Mouse (Mus musculus) cerebellum, adult 18-20 months (tissue): Measurements from ENCODE around the gene Svs1.

ENCODE experiments used
- DNase-seq, 2 experiments: peaks; one replicate each; pipeline ENCODE4 v3.0.0; 2021

The Svs1 gene

DNA sequence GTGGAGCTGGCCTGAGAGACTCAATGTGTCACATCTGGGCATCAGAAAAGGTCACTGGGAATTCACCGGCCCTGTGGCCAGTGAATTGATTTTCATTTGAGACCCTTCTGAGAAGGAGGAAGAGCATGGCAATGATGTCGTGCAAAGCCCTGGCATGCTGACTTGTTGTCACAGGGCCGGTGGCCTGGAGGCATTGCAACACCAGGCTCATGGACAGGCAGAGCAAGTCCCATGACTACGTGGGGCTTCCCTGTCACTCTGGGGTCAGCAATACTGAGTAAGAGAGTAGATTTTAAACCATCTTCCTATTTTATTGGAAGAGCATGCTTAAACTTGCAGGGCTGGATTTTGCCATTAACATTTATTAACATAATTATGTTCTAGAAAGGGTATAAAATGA lies 26.4 kb downstream of the Svs1 start:
- DNase-seq: no peak

DNA sequence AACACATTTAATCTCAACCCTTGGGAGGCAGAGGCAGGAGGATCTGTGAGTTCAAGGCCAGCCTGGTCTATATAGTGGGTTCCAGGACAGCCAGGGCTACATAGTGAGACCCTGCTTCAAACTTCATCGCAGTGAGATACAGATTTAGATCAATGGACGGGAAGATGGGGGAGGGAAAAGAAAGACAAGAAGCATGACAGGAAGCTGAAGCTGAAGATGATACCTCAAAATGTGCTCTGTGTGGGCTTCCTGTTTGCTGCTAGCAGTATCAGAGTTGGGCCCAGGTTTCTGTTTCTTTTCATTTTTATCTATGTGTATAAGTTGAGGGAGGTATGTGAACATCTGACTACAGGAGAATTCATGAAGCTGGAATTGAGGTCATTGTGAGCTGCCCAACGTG lies 26.8 kb downstream of the Svs1 start:
- DNase-seq: no peak

DNA sequence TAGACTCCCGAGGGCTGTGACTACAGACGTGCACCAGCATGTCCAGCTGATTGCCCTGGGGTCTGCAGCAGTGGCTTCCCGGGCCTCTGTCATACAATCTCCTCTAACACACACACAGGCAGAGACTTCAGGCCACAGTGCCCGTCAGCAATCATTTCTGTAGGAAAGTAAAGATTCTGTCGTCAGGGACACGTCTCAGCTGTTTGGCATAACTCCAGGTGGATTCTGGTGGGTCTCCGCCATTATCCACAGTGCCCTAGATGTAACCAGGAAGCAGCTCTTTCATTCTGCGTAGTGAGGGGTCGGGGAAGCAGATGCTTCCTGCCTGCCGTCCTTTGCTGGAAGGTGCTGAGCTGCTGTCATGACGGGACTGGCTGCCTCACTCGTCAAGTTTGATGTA lies 30.5 kb downstream of the Svs1 start:
- no peak for DNase-seq

DNA sequence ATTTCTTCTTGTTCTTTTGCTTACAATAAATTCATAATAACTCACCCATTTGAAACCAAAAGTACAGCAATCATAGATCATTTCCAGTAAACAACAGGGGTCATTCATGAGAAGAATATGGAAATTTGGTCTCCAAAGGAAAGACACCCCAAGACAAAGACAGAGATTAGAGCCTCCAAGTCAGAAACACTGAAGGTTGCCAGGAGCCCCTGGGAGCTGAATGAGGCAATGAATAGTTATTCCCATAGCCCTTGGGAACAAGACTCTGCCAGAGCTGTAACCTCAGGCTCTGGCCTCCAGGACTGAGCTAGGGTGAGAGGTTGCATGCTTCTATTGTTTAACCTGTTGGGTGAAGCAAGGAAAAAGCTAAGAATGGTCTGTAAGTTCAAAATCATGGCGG lies 32.7 kb downstream of the Svs1 start:
- DNase-seq: no peak

DNA sequence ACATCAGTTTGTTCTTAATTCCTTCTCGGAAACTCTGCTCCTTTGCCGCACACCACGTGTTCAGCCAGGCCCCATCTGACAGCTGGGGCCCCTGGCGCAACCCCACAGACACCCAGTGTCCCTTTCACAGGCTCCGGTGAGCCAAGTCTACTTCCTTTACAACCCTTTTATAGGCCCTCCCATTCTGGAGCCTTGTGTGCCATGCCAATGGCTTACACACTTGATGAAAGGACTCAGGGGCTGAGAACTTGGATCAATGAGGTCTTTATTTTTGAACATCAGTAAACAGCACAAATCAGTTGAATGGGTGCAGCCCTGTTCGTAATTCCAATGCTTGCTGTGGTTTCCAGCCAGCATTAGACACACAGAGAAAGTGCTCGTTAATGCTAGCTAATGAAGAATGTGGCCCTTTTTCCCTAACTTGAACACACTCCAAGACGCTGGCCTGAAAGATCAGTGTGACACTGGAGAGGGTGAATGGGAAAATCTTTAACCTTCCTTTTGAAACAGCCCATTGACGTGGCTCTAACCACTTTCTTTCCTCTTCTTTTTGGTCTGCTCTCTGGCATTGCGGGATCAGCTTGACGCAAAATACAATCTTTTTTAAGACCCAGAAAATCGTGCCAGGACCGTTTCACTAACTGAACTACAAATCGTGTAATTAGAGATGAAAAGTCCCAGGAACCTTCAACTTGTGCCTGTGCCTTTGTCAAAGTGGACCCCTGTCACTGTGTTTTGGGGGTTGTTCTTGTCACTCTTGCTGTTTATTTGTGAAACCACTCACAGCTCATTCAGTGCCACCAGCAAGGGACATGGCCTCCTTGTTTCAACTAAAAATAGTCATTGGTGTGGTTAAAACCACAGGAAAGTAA lies 34.7 kb downstream of the Svs1 start:
- DNase-seq: no peak

DNA sequence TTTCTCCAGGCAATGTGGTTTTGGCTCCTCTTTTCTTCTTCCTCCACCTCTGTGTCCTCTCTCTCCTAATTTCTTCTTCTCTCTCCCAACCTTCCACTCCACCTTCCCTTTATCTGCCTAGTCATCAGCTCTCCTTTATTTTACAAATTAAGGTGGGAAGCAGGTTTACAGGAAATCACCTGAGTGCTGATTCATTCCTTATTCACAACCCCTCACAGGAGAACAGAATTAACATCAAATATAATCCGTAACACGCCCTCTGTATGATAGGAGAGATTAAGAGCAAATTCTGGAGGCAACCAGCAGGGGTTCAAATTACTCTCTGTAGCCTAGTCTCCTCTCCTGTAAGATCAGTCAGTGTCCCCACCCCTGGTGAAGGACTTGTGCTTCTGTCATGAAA lies 35.7 kb downstream of the Svs1 start:
- DNase-seq: no peak

DNA sequence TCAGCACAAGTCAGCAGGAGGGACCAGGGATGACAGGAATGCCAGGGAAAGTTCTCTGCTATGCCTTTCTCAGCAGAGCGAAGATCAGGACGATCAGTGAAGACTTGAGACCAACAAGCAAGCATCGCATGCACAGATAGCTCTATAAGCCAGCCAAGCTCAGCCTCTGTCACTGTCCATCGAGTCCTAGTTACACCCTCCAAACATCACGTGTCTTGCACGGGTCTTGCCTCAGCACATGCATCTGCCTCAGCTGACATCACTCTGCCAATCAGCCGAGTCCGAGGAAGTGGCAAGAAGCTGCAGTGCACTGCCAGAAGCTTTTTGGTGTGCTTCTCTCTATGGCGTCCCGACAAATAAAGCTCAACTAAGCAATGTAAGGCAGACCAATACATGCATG lies 36.7 kb downstream of the Svs1 start:
- no peak for DNase-seq

DNA sequence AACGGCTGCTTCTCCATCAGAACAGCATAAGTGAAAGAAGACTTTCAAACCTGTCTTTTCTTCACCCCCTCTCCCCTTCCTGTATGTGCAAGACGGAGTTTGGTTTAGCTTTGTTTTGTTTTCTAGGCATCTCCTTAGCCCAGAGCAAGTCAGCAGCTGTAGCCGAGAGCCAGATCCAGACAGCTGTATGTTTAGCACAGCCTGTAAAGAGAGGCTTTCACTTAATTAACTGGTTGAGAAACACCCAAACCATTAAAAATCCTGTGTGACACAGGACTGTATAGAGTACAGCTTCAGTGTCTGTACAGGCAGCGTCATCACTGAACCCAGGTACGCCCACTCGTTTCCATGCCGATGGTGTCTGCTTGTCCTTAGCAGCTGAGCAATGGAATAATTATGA lies 38.6 kb downstream of the Svs1 start:
- DNase-seq: no peak

DNA sequence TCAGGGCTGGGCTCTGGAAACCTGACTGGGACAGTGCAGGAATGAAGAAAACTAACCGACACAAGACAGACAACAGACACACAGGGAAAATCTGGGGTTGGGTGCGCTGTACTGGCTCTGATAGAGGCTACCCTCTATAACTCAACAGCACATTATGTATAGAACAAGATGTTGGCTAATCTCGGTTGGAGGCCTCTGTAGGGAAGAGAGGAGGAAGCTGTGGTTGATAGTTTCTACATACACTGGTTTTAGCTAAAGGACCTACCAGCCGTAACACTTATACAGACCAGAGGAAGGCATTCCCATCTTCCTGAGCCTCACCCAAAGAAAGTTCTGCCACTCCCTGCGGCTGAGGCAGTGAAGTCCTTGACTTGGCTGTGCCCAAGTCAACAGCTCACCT lies 39.8 kb downstream of the Svs1 start:
- no peak for DNase-seq

DNA sequence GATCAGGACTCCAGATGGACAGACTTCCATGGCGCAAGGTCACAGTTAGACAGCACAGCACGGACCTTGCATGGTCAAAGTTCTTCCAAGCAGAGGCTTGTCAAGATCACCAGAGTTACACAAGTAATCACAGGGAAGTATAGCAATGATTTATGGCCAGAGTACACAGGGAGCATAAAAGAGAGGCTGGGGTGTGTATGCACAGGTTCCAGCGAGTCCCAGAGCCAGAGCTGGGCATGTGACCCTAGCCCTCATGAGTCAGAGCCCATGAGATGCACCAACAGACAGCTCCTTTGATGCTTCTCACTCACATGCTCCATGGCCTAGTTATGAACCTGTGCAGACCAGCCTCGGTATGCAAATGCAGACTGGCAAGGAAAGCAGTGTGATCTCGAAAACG lies 41.4 kb downstream of the Svs1 start:
- no peak for DNase-seq

DNA sequence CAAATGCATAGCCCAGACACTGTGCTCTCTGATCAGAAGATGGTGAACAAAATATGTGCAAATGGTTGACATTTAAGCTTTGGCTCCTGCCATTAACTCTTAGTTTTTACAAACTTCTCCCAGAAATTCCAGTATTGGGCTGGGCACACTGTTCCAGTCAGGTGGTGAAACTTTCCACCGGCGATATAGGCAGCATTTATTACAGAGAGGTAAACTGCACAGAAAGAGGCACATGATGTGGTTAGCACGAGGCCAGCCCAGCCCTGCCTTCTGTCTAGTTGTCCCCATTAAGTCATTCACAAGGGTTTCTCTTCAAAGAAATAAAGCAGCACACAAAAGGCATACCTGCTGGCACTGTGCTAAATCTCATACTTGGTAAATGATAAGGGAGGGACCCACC lies 42.0 kb downstream of the Svs1 start:
- DNase-seq: no peak

DNA sequence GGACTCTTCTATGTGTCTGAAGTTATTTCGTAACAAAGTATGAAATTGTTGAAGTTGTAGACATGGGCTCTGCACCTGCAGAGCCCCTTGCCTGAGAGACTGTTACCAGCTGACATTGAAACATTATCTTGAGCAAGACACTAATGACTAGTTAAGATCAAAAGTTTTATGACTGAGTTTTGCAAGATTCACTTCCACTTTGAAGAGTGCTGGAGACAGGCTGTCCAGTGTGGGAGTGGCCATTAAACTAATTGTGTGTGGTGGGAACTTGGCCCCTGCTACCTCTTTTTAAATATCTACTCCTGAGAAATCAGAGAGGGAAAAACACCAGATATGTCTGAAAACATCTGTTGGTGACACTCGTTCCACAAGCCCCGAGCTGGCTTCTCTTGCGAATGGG lies 44.6 kb downstream of the Svs1 start:
- no peak for DNase-seq

DNA sequence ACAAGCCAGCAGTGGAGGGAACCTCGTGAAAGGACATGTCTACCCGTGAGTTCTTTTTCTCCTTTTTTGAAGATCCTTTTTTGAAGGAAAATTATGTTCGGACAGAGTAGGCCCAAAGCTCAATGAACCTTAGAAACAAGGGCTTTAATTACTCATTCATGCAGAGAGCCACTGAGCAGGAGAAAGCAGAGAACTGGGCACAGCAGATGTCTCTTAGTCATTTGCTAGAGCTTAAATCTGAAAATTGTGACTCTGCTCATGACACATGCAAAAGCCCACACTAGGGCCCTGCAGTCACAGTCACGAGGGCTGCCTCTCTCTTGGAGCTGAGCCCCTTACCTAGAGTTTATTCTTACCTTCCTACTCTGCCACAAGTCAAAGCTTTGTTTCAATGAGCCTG lies 46.1 kb downstream of the Svs1 start:
- no peak for DNase-seq

DNA sequence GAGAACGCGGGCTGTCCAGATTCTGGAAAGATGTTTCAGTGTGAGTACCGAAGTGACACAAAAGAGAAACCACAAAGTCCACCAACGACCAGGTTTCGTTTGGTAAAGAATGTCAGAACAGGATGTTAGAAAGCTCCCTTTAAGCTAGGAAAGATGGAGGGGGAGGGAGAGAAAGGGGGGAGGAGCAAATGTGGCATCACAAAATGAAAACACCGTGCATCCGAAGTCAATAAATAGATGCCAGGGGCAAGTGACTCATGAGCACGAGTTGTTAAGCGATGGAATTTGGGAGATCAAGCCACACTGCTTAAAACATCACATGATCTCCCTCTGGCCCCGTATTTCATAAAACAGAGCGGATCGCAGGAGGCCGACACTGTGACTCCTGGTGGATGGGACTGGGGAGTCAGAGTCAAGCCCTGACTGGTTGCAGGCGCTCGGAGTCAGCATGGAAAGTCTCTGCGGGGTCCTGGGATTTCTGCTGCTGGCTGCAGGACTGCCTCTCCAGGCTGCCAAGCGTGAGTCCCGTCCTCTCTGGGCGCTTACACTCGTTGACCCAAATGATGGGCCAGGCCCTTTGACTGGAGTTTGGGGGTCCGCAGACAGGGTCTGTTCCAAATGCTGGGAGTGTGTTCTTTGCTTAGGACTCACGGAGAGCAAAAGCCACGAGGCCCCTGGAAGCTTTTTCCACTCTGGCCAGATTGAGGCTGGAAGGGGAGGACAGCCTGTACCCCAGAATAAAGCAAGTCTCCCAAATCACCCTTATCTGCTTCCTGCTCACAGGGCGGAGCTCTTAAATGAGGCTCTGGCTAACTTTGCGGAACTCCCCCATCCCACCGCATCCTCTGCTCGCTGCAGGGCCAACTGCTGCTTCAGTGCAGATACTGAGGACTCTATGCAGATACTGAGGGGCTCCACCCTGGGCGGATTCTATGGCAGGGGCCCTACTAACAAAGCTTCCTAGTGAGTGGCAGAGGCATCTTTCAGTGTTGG lies 49.9 kb downstream of the Svs1 start, which contains the start of gene Gpnmb:
Gene Gpnmb, plus strand, starts transcription at position 272 of the 993 bp plus-strand sequence.
- DNase-seq: no peak

DNA sequence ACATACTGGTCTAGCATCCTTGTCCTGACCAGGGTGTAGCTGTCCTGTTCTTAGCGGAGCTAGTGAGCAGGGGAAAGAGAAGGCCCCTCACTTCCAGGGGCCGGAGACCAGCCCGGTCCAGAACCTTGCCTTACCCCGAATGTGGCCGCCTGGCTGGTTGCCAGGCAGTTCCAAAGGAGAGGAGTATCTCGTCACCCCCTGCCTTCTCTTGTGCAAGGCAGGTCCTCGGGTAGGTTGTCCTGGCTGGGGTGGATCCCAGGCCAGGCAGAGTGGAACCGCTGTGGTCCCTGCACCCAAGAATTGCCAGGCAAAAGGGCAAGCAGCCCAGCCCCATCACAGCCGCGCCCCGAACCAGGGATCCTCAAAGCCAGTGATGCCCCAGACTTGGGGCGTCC lies 50.6 kb downstream of the Svs1 start:
- no peak for DNase-seq

DNA sequence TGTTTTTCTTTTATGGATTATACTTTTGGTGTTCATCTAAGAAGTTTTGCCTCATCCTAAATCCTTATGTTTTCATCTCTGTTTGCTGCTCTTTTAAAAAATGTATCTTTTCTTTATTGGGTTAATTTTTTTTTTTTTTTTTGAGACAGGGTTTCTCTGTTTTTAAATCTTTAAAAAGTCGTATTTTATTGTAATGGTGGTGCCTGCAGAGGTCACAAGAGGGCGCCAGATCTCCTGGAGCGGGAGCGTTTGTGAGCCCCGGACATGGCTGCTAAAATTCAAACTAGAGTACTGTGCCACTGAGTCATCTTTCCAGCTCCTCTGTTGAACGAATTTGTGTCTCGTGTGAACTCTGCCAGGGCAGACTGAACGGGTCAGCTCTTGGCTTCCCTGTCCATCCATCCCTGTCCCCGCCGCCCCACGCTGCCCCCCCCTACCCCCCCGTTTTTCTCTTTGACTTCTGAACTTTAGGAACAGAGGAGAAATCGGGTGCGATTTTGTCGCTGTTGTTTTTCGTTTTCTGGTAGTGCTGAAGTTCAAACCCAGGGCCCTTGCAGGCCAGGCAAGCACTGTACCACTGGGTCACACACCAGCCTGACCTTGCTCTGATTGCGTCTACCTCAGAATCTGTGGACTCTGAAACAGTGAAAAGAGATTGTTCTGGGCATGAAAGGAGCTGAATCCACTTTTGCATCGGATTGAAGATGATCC lies 53.0 kb downstream of the Svs1 start:
- DNase-seq: peak; percentile 48 to 57
